Mouse (Mus musculus): ENCODE results near the gene Pagr1b. TPM values are rescaled to one million over a fixed set of nuclear protein-coding genes. Genes with fewer than 3 reads are reported as not detected.

Gene Pagr1b
- polyA plus RNA-seq, 1 experiment from 2014 or later: 0.50 TPM

- H3K4me1 ChIP-seq (ENCODE audit: control insufficient read depth, insufficient read depth, low read length): peaks cover 43% of the 10 kb centered on the region
- H3K4me3 ChIP-seq (ENCODE audit: low read depth, low read length): peak overlapping the region; percentile 56
- peak overlapping the region; percentile 71 for H3K9ac ChIP-seq (ENCODE audit: low read depth, low read length)
- H3K36me3 ChIP-seq (ENCODE audit: control insufficient read depth, insufficient read depth, low read length): peaks cover 3% of the 10 kb centered on the region; the same call in 1 of the 2 replicates
- no peak for ATAC-seq
- H3K27ac ChIP-seq (ENCODE audit: low read length): no peak overlapping the region
- whole genome bisulfite sequencing: 26% methylated on average over 4 of the region's 4 CpGs
- H3K27me3 ChIP-seq (ENCODE audit: control insufficient read depth, insufficient read depth, low read depth, low read length): no peaks in the 10 kb centered on the region
- no peaks in the 10 kb centered on the region for H3K9me3 ChIP-seq (replicated peaks; ENCODE audit: control insufficient read depth, low read length, poor library complexity, severe bottlenecking)
- H3K4me2 ChIP-seq (ENCODE audit: low read length): peak overlapping the region; percentile 78
These were observed 64.5 kb downstream of the Pagr1b start for GRCm38 (mm10) chr7:126951741-126952140.

Small RNA genes within 50 kb of the gene (microRNA-seq; reads per million reads assigned to microRNA genes)
- gene Gm44343: not detected

Other genes with a start within 250 kb of the Pagr1b start
- gene Ypel3, start 239.5 kb downstream of the Pagr1b start, polyA plus RNA-seq (2015; fragmentation: Nextera tagmentation; extraction: Ambion mirVana): 162 and 191 TPM in 2 replicates
- gene Tbx6, start 235.0 kb downstream of the Pagr1b start, polyA plus RNA-seq (2015; fragmentation: Nextera tagmentation; extraction: Ambion mirVana): 0.51 and 0.64 TPM in 2 replicates
- 155 and 182 TPM in 2 replicates for gene Ppp4c, start 224.0 kb downstream of the Pagr1b start, polyA plus RNA-seq (2015; fragmentation: Nextera tagmentation; extraction: Ambion mirVana)
- 55.0 and 61.1 TPM in 2 replicates for gene Fam57b, start 218.8 kb downstream of the Pagr1b start, polyA plus RNA-seq (2015; fragmentation: Nextera tagmentation; extraction: Ambion mirVana)
- not detected in 2 replicates for gene 4930451I11Rik, start 184.8 kb downstream of the Pagr1b start, polyA plus RNA-seq (2015; fragmentation: Nextera tagmentation; extraction: Ambion mirVana)
- gene Doc2a, start 169.1 kb downstream of the Pagr1b start, polyA plus RNA-seq (2015; fragmentation: Nextera tagmentation; extraction: Ambion mirVana): 24.2 and 35.8 TPM in 2 replicates
- gene Hirip3, start 154.5 kb downstream of the Pagr1b start, polyA plus RNA-seq (2015; fragmentation: Nextera tagmentation; extraction: Ambion mirVana): 19.8 and 20.0 TPM in 2 replicates
- 94.6 and 98.3 TPM in 2 replicates for gene Ino80e, start 154.1 kb downstream of the Pagr1b start, polyA plus RNA-seq (2015; fragmentation: Nextera tagmentation; extraction: Ambion mirVana)
- gene Taok2, start 131.8 kb downstream of the Pagr1b start, polyA plus RNA-seq (2015; fragmentation: Nextera tagmentation; extraction: Ambion mirVana): 64.8 and 66.7 TPM in 2 replicates
- gene Tmem219, start 93.6 kb downstream of the Pagr1b start, polyA plus RNA-seq (2015; fragmentation: Nextera tagmentation; extraction: Ambion mirVana): 33.2 and 34.0 TPM in 2 replicates
- gene Kctd13, start 87.6 kb downstream of the Pagr1b start, polyA plus RNA-seq (2015; fragmentation: Nextera tagmentation; extraction: Ambion mirVana): 135 and 140 TPM in 2 replicates
- 10.4 TPM in 2 replicates for gene Asphd1, start 66.9 kb downstream of the Pagr1b start, polyA plus RNA-seq (2015; fragmentation: Nextera tagmentation; extraction: Ambion mirVana)
- gene Sez6l2, start 65.9 kb downstream of the Pagr1b start, polyA plus RNA-seq (2015; fragmentation: Nextera tagmentation; extraction: Ambion mirVana): 44.6 and 50.2 TPM in 2 replicates
- gene Cdipt, start 40.6 kb downstream of the Pagr1b start, polyA plus RNA-seq (2015; fragmentation: Nextera tagmentation; extraction: Ambion mirVana): 132 and 141 TPM in 2 replicates
- gene Cdiptos, start 40.4 kb downstream of the Pagr1b start, polyA plus RNA-seq (2015; fragmentation: Nextera tagmentation; extraction: Ambion mirVana): 0.69 and 0.96 TPM in 2 replicates
- gene Mvp, start 1.9 kb downstream of the Pagr1b start, polyA plus RNA-seq (2015; fragmentation: Nextera tagmentation; extraction: Ambion mirVana): 2.9 and 3.2 TPM in 2 replicates
- 33.8 and 62.5 TPM in 2 replicates for gene Pagr1a, start 868 bp upstream of the Pagr1b start, polyA plus RNA-seq (2015; fragmentation: Nextera tagmentation; extraction: Ambion mirVana)
- 30.9 and 61.5 TPM in 2 replicates for gene Gm42742, start 4.6 kb upstream of the Pagr1b start, polyA plus RNA-seq (2015; fragmentation: Nextera tagmentation; extraction: Ambion mirVana)
- gene Prrt2, start 4.7 kb upstream of the Pagr1b start, polyA plus RNA-seq (2015; fragmentation: Nextera tagmentation; extraction: Ambion mirVana): 40.9 and 63.3 TPM in 2 replicates
- 46.7 and 51.5 TPM in 2 replicates for gene Maz, start 10.6 kb upstream of the Pagr1b start, polyA plus RNA-seq (2015; fragmentation: Nextera tagmentation; extraction: Ambion mirVana)
- 16.6 and 17.6 TPM in 2 replicates for gene Kif22, start 26.0 kb upstream of the Pagr1b start, polyA plus RNA-seq (2015; fragmentation: Nextera tagmentation; extraction: Ambion mirVana)
- not detected in 2 replicates for gene Zg16, start 70.8 kb upstream of the Pagr1b start, polyA plus RNA-seq (2015; fragmentation: Nextera tagmentation; extraction: Ambion mirVana)
- gene AI467606, start 74.9 kb upstream of the Pagr1b start, polyA plus RNA-seq (2015; fragmentation: Nextera tagmentation; extraction: Ambion mirVana): 1.7 and 2.5 TPM in 2 replicates
- gene Qprt, start 105.7 kb upstream of the Pagr1b start, polyA plus RNA-seq (2015; fragmentation: Nextera tagmentation; extraction: Ambion mirVana): 0.68 and 0.77 TPM in 2 replicates
- 0.05 TPM in 1 of 2 replicates, not detected in the other for gene Spn, start 121.3 kb upstream of the Pagr1b start, polyA plus RNA-seq (2015; fragmentation: Nextera tagmentation; extraction: Ambion mirVana)
- gene Cd2bp2, start 179.6 kb upstream of the Pagr1b start, polyA plus RNA-seq (2015; fragmentation: Nextera tagmentation; extraction: Ambion mirVana): 76.1 and 85.7 TPM in 2 replicates
- 30.7 and 31.2 TPM in 2 replicates for gene Tbc1d10b, start 192.0 kb upstream of the Pagr1b start, polyA plus RNA-seq (2015; fragmentation: Nextera tagmentation; extraction: Ambion mirVana)
- gene Mylpf, start 192.4 kb upstream of the Pagr1b start, polyA plus RNA-seq (2015; fragmentation: Nextera tagmentation; extraction: Ambion mirVana): 2.8 and 4.8 TPM in 2 replicates
- gene Zfp553, start 216.6 kb upstream of the Pagr1b start, polyA plus RNA-seq (2015; fragmentation: Nextera tagmentation; extraction: Ambion mirVana): 48.7 and 54.9 TPM in 2 replicates
- 14.3 and 15.5 TPM in 2 replicates for gene Sept1, start 216.6 kb upstream of the Pagr1b start, polyA plus RNA-seq (2015; fragmentation: Nextera tagmentation; extraction: Ambion mirVana)
- 64.5 and 70.4 TPM in 2 replicates for gene Zfp771, start 227.8 kb upstream of the Pagr1b start, polyA plus RNA-seq (2015; fragmentation: Nextera tagmentation; extraction: Ambion mirVana)
- gene Dctpp1, start 244.2 kb upstream of the Pagr1b start, polyA plus RNA-seq (2015; fragmentation: Nextera tagmentation; extraction: Ambion mirVana): 112 and 120 TPM in 2 replicates